Mouse (Mus musculus): ENCODE data around the gene Kpna4.
"Not testable (repeated sequence)": the region's sequence is repeated elsewhere in the genome, so short reads cannot be mapped to it uniquely, and the experiment has no call there.

The Kpna4 gene

GRCm38 (mm10) chr3:69109079-69109478 lies 17.8 kb downstream of the Kpna4 start:
- no peak for DNase-seq (ENCODE audit: low read depth, low spot score)

GRCm38 (mm10) chr3:69094456-69094855 lies 32.5 kb downstream of the Kpna4 start:
- no peak for DNase-seq (ENCODE audit: low read depth, low spot score)

GRCm38 (mm10) chr3:69064005-69064404 lies 62.9 kb downstream of the Kpna4 start:
- peak; percentile 59 for DNase-seq (ENCODE audit: low read depth, low spot score)

- DNase-seq (ENCODE audit: low read depth, low spot score) = no peak
Observed at GRCm38 (mm10) chr3:69062764-69063163, 64.1 kb downstream of the Kpna4 start.

GRCm38 (mm10) chr3:69060672-69061071 lies 66.2 kb downstream of the Kpna4 start:
- DNase-seq (ENCODE audit: low read depth, low spot score) = no peak

GRCm38 (mm10) chr3:69055871-69056270 lies 71.0 kb downstream of the Kpna4 start:
- DNase-seq (ENCODE audit: low read depth, low spot score) = no peak

GRCm38 (mm10) chr3:69054760-69055432 lies 72.0 kb downstream of the Kpna4 start:
- no peak for DNase-seq (ENCODE audit: low read depth, low spot score)

- no peak for DNase-seq (ENCODE audit: low read depth, low spot score)
Observed at GRCm38 (mm10) chr3:69051894-69052293, 75.0 kb downstream of the Kpna4 start.

GRCm38 (mm10) chr3:69049011-69049410 lies 77.9 kb downstream of the Kpna4 start:
- no peak for DNase-seq (ENCODE audit: low read depth, low spot score)

- DNase-seq (ENCODE audit: low read depth, low spot score) = no peak
Observed at GRCm38 (mm10) chr3:69047684-69048083, 79.2 kb downstream of the Kpna4 start.

GRCm38 (mm10) chr3:69046509-69046908 lies 80.4 kb downstream of the Kpna4 start:
- no peak for DNase-seq (ENCODE audit: low read depth, low spot score)

- DNase-seq (ENCODE audit: low read depth, low spot score) = peak; percentile 22
Observed at GRCm38 (mm10) chr3:69045750-69046149, 81.2 kb downstream of the Kpna4 start.

- DNase-seq (ENCODE audit: low read depth, low spot score) = no peak
Observed at GRCm38 (mm10) chr3:69045400-69045703, 81.6 kb downstream of the Kpna4 start.

- DNase-seq (ENCODE audit: low read depth, low spot score) = peak; percentile 96
Observed at GRCm38 (mm10) chr3:69044645-69045399, 82.1 kb downstream of the Kpna4 start, which contains the start of gene Trim59. Trim59 (minus strand) TSS chr3:69044755.

GRCm38 (mm10) chr3:69044167-69044591 lies 82.7 kb downstream of the Kpna4 start:
- peak; percentile 75 for DNase-seq (ENCODE audit: low read depth, low spot score)

- DNase-seq (ENCODE audit: low read depth, low spot score) = no peak
Observed at GRCm38 (mm10) chr3:69041298-69041697, 85.6 kb downstream of the Kpna4 start.

GRCm38 (mm10) chr3:69040105-69040504 lies 86.8 kb downstream of the Kpna4 start:
- DNase-seq (ENCODE audit: low read depth, low spot score) = no peak

- DNase-seq (ENCODE audit: low read depth, low spot score) = no peak
Observed at GRCm38 (mm10) chr3:69026133-69026783, 100.7 kb downstream of the Kpna4 start.

GRCm38 (mm10) chr3:69020764-69021163 lies 106.1 kb downstream of the Kpna4 start:
- no peak for DNase-seq (ENCODE audit: low read depth, low spot score)

- peak; percentile 65 for DNase-seq (ENCODE audit: low read depth, low spot score)
Observed at GRCm38 (mm10) chr3:69020285-69020684, 106.6 kb downstream of the Kpna4 start.

- DNase-seq (ENCODE audit: low read depth, low spot score) = not testable (repeated sequence)
Observed at GRCm38 (mm10) chr3:69018635-69019034, 108.3 kb downstream of the Kpna4 start.

GRCm38 (mm10) chr3:69017181-69017580 lies 109.7 kb downstream of the Kpna4 start:
- no peak for DNase-seq (ENCODE audit: low read depth, low spot score)

Data from R1 (cell line).